Mouse (Mus musculus): Measurements from ENCODE around the gene Pald1.
A peak's percentile ranks its signal among the peaks of the same experiment; 100 is the strongest.

Pald1 gene

DNA sequence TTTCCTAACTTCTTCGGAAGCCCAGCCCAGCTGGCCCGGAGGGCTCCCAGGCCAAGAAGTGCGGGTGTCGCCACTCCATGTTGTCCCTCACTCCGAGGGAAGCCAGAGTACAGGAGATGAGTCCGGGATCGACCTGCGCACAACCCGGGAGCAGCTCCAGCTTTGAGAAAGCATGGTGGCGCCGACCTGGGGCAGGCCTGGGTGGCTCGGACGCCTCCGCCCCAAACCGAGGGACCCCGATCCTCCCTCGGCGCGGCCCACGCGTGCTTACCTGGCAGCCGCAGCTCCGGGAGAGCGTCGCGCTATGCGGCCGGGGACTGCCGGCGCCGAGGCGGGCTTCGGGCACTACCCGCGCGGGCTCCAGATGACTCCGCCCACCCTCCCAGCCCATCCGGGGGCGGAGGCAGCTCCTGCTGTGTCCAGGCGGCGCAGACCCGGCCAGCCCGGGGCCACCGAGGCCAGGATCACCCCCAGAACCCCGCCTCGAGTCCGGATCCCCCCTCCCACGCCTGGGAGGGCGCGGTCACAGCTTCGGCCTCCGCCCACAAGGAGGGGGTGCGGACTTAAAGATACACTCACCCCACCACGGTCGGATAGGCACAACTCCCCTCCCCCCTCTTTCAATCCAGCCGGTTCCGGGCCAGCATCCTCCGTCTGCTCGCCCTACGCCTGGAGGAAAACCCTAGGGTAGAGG lies at the start of gene Pald1:
Pald1 (minus strand) TSS at position 510 of the 694 bp plus-strand sequence.
- peak; percentile 90 for DNase-seq

DNA sequence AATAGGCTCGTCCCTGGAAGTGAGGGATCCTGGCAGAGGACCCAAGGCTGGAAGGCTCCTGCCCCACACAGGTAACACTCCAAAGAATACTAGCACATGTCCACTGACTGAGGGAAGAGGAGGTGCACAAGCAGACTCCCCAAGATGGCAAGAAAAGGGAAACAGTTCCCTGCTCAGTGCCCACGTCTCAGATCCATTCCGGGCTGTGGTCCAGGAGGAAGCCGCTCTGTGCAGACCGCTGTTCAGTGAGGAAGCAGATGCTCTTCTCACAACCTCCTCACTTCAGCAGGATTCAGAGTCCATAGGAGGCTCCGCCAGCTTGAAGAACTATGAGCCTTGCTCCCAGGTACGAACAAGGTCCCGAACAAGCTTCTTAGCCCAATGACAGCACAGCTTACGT lies 48.0 kb upstream of the Pald1 start:
- no peak for DNase-seq

GRCm38 (mm10) chr10:61429043-61429442 lies 45.7 kb upstream of the Pald1 start:
- DNase-seq = no peak

GRCm38 (mm10) chr10:61428416-61428815 lies 45.1 kb upstream of the Pald1 start:
- no peak for DNase-seq

- DNase-seq = no peak
Observed at GRCm38 (mm10) chr10:61427951-61428350, 44.6 kb upstream of the Pald1 start.

- no peak for DNase-seq
Observed at GRCm38 (mm10) chr10:61426251-61426757, 43.0 kb upstream of the Pald1 start.

DNA sequence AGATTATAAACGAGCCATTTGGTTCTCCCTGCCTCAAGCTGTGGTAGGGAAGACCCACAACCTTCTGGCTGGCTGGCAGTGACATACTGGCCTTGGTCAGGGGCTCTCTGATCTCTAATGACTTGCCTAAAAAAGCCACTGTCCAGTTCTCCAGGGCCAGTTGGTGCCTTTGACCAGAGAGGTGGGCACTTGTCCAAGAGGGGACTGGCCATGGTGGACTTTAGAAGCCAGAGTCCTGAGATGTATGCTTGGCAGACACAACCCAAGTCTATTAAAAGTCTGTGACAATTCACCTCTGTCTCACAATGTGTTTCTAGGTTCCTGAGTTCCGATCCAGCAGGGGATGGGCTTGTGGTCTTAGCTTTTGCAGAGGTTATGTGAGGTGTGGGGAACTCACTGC lies 41.7 kb upstream of the Pald1 start:
- DNase-seq = peak; percentile 48

GRCm38 (mm10) chr10:61424500-61424899 lies 41.2 kb upstream of the Pald1 start:
- DNase-seq = peak; percentile 39

GRCm38 (mm10) chr10:61423289-61423688 lies 40.0 kb upstream of the Pald1 start:
- DNase-seq = peak; percentile 72

- no peak for DNase-seq
Observed at GRCm38 (mm10) chr10:61422861-61423260, 39.5 kb upstream of the Pald1 start.

- no peak for DNase-seq
Observed at GRCm38 (mm10) chr10:61420011-61420410, 36.7 kb upstream of the Pald1 start.

GRCm38 (mm10) chr10:61419146-61419545 lies 35.8 kb upstream of the Pald1 start:
- peak; percentile 42 for DNase-seq

DNA sequence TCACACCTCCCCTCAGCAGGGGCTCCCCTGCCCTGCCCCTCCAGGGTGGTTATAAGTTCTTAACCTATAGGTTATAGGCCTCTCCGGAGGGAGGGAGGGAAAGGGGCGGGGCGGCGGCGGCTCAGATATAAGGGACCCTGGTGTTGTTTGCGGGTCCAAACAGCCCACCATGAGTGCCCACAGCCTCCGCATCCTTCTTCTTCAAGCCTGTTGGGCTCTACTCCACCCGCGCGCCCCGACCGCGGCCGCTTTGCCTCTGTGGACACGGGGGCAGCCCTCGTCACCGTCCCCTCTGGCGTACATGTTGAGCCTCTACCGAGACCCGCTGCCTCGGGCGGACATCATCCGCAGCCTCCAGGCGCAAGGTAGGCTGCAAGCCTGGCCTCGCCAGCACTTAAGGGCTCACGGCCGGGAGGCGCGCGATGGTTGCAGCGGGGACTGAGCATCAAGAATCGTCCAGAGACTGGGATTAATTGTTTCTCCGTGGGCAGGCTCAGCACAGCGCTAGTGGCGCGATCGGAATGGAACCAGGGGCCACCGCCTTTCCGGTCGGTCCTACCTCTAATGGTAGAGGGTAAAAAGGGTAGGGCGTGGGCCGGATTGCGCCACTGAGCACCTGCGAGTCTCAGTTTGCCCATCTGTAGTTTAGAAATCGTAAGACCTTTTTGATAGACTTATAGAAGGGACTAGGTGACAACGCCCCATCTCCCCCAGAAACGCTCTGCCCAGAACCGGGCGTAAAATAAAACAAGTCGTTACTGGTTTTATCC lies 35.0 kb upstream of the Pald1 start:
- peak; percentile 35 for DNase-seq

GRCm38 (mm10) chr10:61417672-61418071 lies 34.3 kb upstream of the Pald1 start, which contains the start of gene Nodal:
Gene Nodal, plus strand, starts transcription at chr10:61417972.
- DNase-seq = no peak

DNA sequence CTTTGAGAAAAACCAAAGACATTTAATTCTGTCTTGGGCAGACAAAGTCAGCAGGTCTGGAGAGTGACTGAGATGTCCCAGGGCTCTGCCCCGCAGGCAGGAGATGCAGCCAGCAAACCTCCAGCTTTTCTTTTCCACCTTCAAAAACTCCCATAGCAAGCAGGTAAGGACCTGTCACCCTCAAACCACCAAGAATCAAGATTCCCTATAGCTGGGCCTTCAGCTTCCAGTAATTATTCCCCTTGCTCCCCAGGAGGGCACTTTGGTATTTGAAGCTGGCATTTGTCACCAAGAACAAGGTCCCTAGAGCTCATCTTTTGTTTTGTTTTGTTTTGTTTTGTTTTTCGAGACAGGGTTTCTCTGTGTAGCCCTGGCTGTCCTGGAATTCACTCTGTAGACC lies 33.7 kb upstream of the Pald1 start:
- no peak for DNase-seq

- no peak for DNase-seq
Observed at GRCm38 (mm10) chr10:61416561-61416960, 33.2 kb upstream of the Pald1 start.

DNA sequence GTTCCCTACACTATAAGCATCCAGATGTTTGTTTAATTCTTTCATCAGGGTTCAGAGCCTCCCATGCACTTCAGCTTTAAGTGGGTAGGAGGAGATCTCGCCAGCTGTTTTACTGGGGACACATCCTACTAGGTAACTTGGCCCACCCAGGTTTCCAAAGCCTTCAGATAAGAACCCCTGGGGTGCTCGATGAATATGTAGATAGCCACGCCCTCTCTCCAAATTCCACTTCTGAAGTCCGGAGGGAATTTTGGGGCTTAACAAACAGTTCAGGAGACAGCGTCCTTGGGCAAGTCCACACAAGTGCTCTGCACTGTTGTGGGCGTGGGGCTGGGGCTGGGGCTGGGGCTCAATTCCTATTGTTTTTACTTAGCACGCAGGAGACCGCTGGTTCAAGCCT lies 32.6 kb upstream of the Pald1 start:
- DNase-seq = no peak

DNA sequence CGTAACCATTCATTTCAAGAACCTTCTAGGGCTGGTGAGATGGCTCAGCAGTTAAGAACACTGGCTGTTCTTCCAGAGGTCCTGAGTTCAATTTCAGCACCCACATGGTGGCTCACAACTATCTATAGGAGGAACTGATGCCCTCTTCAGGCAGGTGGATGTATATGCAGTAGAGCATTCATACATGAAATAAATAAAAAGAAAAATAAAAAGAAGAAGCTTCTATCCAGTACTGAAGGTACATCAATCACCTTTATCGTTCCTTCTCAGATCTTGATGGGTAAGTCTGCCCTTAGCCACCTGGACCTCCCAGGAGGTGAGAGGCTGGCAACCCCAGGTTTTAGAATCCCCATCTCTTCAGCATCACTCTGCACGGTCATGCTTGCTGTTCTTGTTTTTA lies 31.9 kb upstream of the Pald1 start:
- DNase-seq = no peak

GRCm38 (mm10) chr10:61412910-61413625 lies 29.7 kb upstream of the Pald1 start:
- DNase-seq = no peak

- no peak for DNase-seq
Observed at GRCm38 (mm10) chr10:61410193-61410592, 26.9 kb upstream of the Pald1 start.

GRCm38 (mm10) chr10:61409776-61410175 lies 26.4 kb upstream of the Pald1 start:
- DNase-seq = no peak

DNA sequence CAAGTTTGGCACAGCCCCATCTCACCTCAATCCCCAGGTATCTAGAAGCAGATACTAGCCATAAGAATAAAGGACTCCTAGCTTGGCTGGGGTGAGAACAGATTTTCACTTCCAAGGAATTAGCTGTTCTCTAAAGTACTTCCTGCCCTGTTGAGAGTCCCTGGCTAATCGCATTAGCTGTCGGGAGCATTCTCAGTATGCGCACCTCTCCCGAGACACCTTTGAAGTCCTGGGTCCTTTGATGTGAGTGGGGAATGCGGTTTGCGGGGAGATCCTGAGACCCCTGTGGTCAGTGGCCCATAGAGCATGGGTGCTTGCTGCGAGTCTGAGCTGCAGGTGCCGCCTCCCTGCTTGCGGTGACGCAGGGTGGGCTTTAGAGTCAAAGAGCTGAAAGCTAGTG lies 22.6 kb upstream of the Pald1 start:
- DNase-seq = no peak

- no peak for DNase-seq
Observed at GRCm38 (mm10) chr10:61402911-61403310, 19.6 kb upstream of the Pald1 start.

Measured in kidney, postnatal 10 days (tissue).